12 mouse cellular contexts compared by ENCODE assay signal in genomic region chr16:89874012-89874704, GRCm38 (mm10).
DNase-seq lines count a peak whose midpoint lies in the region; ATAC-seq lines count a peak whose summit lies in the region.
"Had no signal": no experiment of that assay in that cellular context is flagged by ENCODE, and none has a peak within 500 bp of the region (broad histone marks: within the 10 kb centered on the region; RNA-seq: fewer than 3 reads in every experiment).

No protein-coding gene starts in this region.

- H3K9ac ChIP-seq in midbrain, embryonic 12.5 days (replicated peaks), result no peak overlapping the region
- no peak overlapping the region for H3K9ac ChIP-seq in midbrain, embryonic 11.5 days (ENCODE audit: low read length)
- no peak overlapping the region for H3K9ac ChIP-seq in hindbrain, embryonic 12.5 days
- no peak overlapping the region for H3K9ac ChIP-seq in midbrain, embryonic 16.5 days (ENCODE audit: low read depth, low read length)

- H3K4me1 ChIP-seq in midbrain, embryonic 12.5 days, result peaks cover 23% of the 10 kb centered on the region
- peaks cover 9% of the 10 kb centered on the region; the same call in 1 of the 2 replicates for H3K4me1 ChIP-seq in midbrain, embryonic 11.5 days (ENCODE audit: control insufficient read depth, insufficient read depth, low read length)
- peaks cover 31% of the 10 kb centered on the region for H3K4me1 ChIP-seq in hindbrain, embryonic 12.5 days
- H3K4me1 ChIP-seq in midbrain, embryonic 16.5 days (ENCODE audit: control insufficient read depth, insufficient read depth, low read length), result peaks cover 26% of the 10 kb centered on the region

- H3K4me3 ChIP-seq in midbrain, embryonic 12.5 days, result no peak overlapping the region
- no peak overlapping the region for H3K4me3 ChIP-seq in midbrain, embryonic 11.5 days (ENCODE audit: low read depth, low read length)
- no peak overlapping the region for H3K4me3 ChIP-seq in hindbrain, embryonic 12.5 days
- no peak overlapping the region for H3K4me3 ChIP-seq in midbrain, embryonic 16.5 days (ENCODE audit: low read depth, low read length)

- peak; percentile 52 for DNase-seq in cerebellum, adult 9-11 months
- DNase-seq in cerebellum, postnatal 14 days, result no peak
- no peak for DNase-seq in midbrain, embryonic 11.5 days (ENCODE audit: low spot score, missing footprints)
- DNase-seq in layer of hippocampus, postnatal 10 days (ENCODE audit: low spot score in 2 of 2), result no peak
- no peak for DNase-seq in lung, postnatal 4 days
- DNase-seq: heart, adult 18-20 months; lung, postnatal 10 days; thymus, postnatal 25 days had no signal

- 0 out of 2 replicates have a peak, but pooled peaks cover 8% of the 10 kb centered on the region for H3K36me3 ChIP-seq in midbrain, embryonic 12.5 days
- no peaks in the 10 kb centered on the region for H3K36me3 ChIP-seq in midbrain, embryonic 11.5 days (ENCODE audit: control insufficient read depth, insufficient read depth, low read length)
- 0 out of 2 replicates have a peak, but pooled peaks cover 8% of the 10 kb centered on the region for H3K36me3 ChIP-seq in hindbrain, embryonic 12.5 days
- H3K36me3 ChIP-seq in midbrain, embryonic 16.5 days (ENCODE audit: control insufficient read depth, insufficient read depth, low read length), result no peaks in the 10 kb centered on the region

- WGBS in midbrain, embryonic 12.5 days, result 49% methylated on average over 15 of the region's 15 CpGs
- 60% methylated on average over 15 of the region's 15 CpGs for WGBS in midbrain, embryonic 11.5 days
- WGBS in hindbrain, embryonic 12.5 days, result 45% methylated on average over 15 of the region's 15 CpGs
- WGBS in midbrain, embryonic 16.5 days, result 33% methylated on average over 15 of the region's 15 CpGs

- peak; percentile 48; the same call in 1 of the 2 replicates for ATAC-seq in midbrain, embryonic 12.5 days (ENCODE audit: low FRiP score, low read depth)
- ATAC-seq in midbrain, embryonic 11.5 days (ENCODE audit: low FRiP score), result no peak
- peak; percentile 53; the same call in 1 of the 2 replicates for ATAC-seq in hindbrain, embryonic 12.5 days (ENCODE audit: low FRiP score)
- peak; percentile 52; the same call in 1 of the 2 replicates for ATAC-seq in midbrain, embryonic 16.5 days
- ATAC-seq: activated CD4-positive, CD25-positive, alpha-beta regulatory T cell, adult 4 months had no signal

- no peaks in the 10 kb centered on the region for H3K27me3 ChIP-seq in midbrain, embryonic 12.5 days
- H3K27me3 ChIP-seq in midbrain, embryonic 11.5 days (ENCODE audit: control insufficient read depth, insufficient read depth, low read length), result no peaks in the 10 kb centered on the region
- H3K27me3 ChIP-seq in hindbrain, embryonic 12.5 days, result no peaks in the 10 kb centered on the region
- H3K27me3 ChIP-seq in midbrain, embryonic 16.5 days (ENCODE audit: control insufficient read depth, insufficient read depth, low read depth, low read length), result no peaks in the 10 kb centered on the region

- H3K4me2 ChIP-seq in midbrain, embryonic 12.5 days (replicated peaks), result no peak overlapping the region
- H3K4me2 ChIP-seq in midbrain, embryonic 11.5 days, result no peak overlapping the region
- no peak overlapping the region for H3K4me2 ChIP-seq in hindbrain, embryonic 12.5 days (replicated peaks)
- H3K4me2 ChIP-seq in midbrain, embryonic 16.5 days (ENCODE audit: low read length), result no peak overlapping the region

- H3K27ac ChIP-seq in midbrain, embryonic 12.5 days (replicated peaks), result no peak overlapping the region
- no peak overlapping the region for H3K27ac ChIP-seq in midbrain, embryonic 11.5 days (ENCODE audit: low read depth, low read length)
- peak overlapping the region; percentile 66 for H3K27ac ChIP-seq in hindbrain, embryonic 12.5 days
- peak overlapping the region; percentile 55 for H3K27ac ChIP-seq in midbrain, embryonic 16.5 days (ENCODE audit: low read length)

- H3K9me3 ChIP-seq in midbrain, embryonic 12.5 days, result peaks cover 3% of the 10 kb centered on the region; the same call in 1 of the 2 replicates
- H3K9me3 ChIP-seq in midbrain, embryonic 11.5 days (ENCODE audit: control insufficient read depth, low read length), result peaks cover 3% of the 10 kb centered on the region; the same call in 1 of the 2 replicates
- no peaks in the 10 kb centered on the region; the same call in 1 of the 2 replicates for H3K9me3 ChIP-seq in hindbrain, embryonic 12.5 days (replicated peaks)
- no peaks in the 10 kb centered on the region; the same call in 1 of the 2 replicates for H3K9me3 ChIP-seq in midbrain, embryonic 16.5 days (replicated peaks; ENCODE audit: control insufficient read depth, low read length, poor library complexity, severe bottlenecking)

Comparison
In these comparisons a context has a peak if more than half of its experiments do, and no peak if none do; other contexts are left out.
1. H3K27ac ChIP-seq: peak in hindbrain, embryonic 12.5 days (single experiment) and midbrain, embryonic 16.5 days (single experiment); none in midbrain, embryonic 12.5 days (single experiment) and midbrain, embryonic 11.5 days (single experiment).